Mouse (Mus musculus) lung, postnatal 0 days (tissue): ENCODE data around the gene Mib2. TPM values are rescaled to one million over a fixed set of nuclear protein-coding genes. Genes with fewer than 3 reads are reported as not detected.
A peak's percentile ranks its signal among the peaks of the same experiment; 100 is the strongest.

Experiments
- ATAC-seq: fragments of 200-750 bp; cut with Nextera tagmentation; 2 replicates; pipeline ENCODE4 v1.8.0; 2017; ENCODE audit warnings: moderate library complexity
- DNase-seq: peaks from one replicate; pipeline ENCODE4 v3.0.0-alpha.2; 2016; ENCODE audit warnings: low spot score
- H3K27ac ChIP-seq: fragments of 300-500 bp; sonication (generic); 2 replicates; pipeline ENCODE4 v1.5.1; 2014; ENCODE audit warnings: antibody characterized with exemption, mild to moderate bottlenecking, low read length, mixed read lengths
- H3K27me3 ChIP-seq: fragments of 300-500 bp; sonication (generic); replicated peaks from 2 replicates; pipeline ENCODE4 v1.6.1; 2014; ENCODE audit warnings: low read length, mixed read lengths; ENCODE audit not compliant: insufficient read depth
- H3K36me3 ChIP-seq: fragments of 300-500 bp; sonication (generic); 2 replicates; pipeline ENCODE4 v1.6.1; 2014; ENCODE audit warnings: low read length, mixed read lengths; ENCODE audit not compliant: insufficient read depth
- H3K4me1 ChIP-seq: fragments of 300-500 bp; sonication (generic); 2 replicates; pipeline ENCODE4 v1.6.1; 2014; ENCODE audit warnings: antibody characterized with exemption, low read depth, low read length, mixed read lengths; ENCODE audit not compliant: insufficient read depth
- H3K4me2 ChIP-seq: fragments of 300-500 bp; sonication (generic); replicated peaks from 2 replicates; pipeline ENCODE4 v1.6.1; 2014; ENCODE audit warnings: low read depth, mild to moderate bottlenecking, low read length, moderate library complexity, mixed read lengths
- H3K4me3 ChIP-seq: fragments of 300-500 bp; sonication (generic); 2 replicates; pipeline ENCODE4 v1.5.1; 2014; ENCODE audit warnings: low read depth, low read length
- H3K9ac ChIP-seq: fragments of 300-500 bp; sonication (generic); replicated peaks from 2 replicates; pipeline ENCODE4 v1.6.1; 2014; ENCODE audit warnings: low read depth, mild to moderate bottlenecking
- H3K9me3 ChIP-seq: fragments of 300-500 bp; sonication (generic); 2 replicates; pipeline ENCODE4 v1.6.1; 2016; ENCODE audit warnings: low read length, mixed read lengths
- CTCF ChIP-seq: IDR thresholded peaks from 2 replicates; pipeline ENCODE4 v1.5.1; 2016; ENCODE audit warnings: antibody characterized with exemption, mild to moderate bottlenecking
- EP300 ChIP-seq: IDR thresholded peaks from 2 replicates; pipeline ENCODE4 v1.6.1; 2016; ENCODE audit warnings: antibody characterized with exemption, mild to moderate bottlenecking, control low read depth
- WGBS: fragments of 180-500 bp; shearing (Covaris S2); extraction: QIAGEN DNeasy Blood & Tissue Kit; methylation state at CpG from one replicate; pipeline ENCODE4 v1.1.7; 2014; 5-methylcytosine and 5-hydroxymethylcytosine counted together
- polyA plus RNA-seq: library from polyadenylated mRNA; unstranded; fragments of >200 nt; fragmentation: Nextera tagmentation; extraction: Ambion mirVana; gene quantifications from 2 replicates; pipeline ENCODE4 v1.2.1, GENCODE M21; 2015

Gene Mib2
- polyA plus RNA-seq, 1 experiment from 2014 or later: 16.3 TPM

GRCm38 (mm10) chr4:155656214-155656751 is 12.7 kb downstream of the Mib2 start:
- no peak overlapping the region for H3K4me3 ChIP-seq
- no peak overlapping the region for H3K9ac ChIP-seq
- ATAC-seq (no peak), DNase-seq (no peak)
- peaks cover 23% of the 10 kb centered on the region for H3K4me1 ChIP-seq
- H3K9me3 ChIP-seq: no peaks in the 10 kb centered on the region
- TF ChIP-seq CTCF: no peak
- no peak for TF ChIP-seq EP300
- no peaks in the 10 kb centered on the region for H3K36me3 ChIP-seq
- WGBS: 92% methylated on average over 13 of the region's 13 CpGs
- H3K27me3 ChIP-seq: 0 out of 2 replicates have a peak, but pooled peaks cover 4% of the 10 kb centered on the region
- no peak overlapping the region for H3K4me2 ChIP-seq
- no peak overlapping the region for H3K27ac ChIP-seq

GRCm38 (mm10) chr4:155654456-155655298 is 14.3 kb downstream of the Mib2 start:
- peak overlapping the region; percentile 39 for H3K4me3 ChIP-seq
- peak overlapping the region; percentile 63 for H3K4me2 ChIP-seq
- H3K4me1 ChIP-seq: peaks cover 23% of the 10 kb centered on the region
- WGBS: 3% methylated on average over 50 of the region's 52 CpGs
- peak; percentile 59 for ATAC-seq
- H3K27ac ChIP-seq: peak overlapping the region; percentile 51; the same call in 1 of the 2 replicates
- H3K9me3 ChIP-seq: no peaks in the 10 kb centered on the region
- no peak for TF ChIP-seq EP300
- TF ChIP-seq CTCF: no peak; the same call in 1 of the 2 replicates
- no peak overlapping the region; the same call in 1 of the 2 replicates for H3K9ac ChIP-seq
- DNase-seq: peak; percentile 75
- H3K27me3 ChIP-seq: 0 out of 2 replicates have a peak, but pooled peaks cover 4% of the 10 kb centered on the region
- peaks cover 2% of the 10 kb centered on the region; the same call in 1 of the 2 replicates for H3K36me3 ChIP-seq

DNA sequence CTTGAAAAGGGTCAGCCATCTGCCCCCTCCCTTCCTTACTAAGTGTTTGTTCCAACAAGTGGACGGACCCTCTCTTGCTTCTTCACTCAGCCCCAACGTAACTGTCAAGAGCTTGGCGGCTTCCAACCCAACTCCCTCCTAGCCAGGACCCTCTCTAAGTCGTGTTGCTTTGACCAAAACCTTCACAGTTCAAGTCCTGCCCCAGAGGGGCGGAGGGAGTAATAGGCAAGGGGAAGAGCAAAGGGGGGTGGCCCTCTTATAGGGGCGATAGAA is 14.9 kb downstream of the Mib2 start:
- Histone ChIP-seq H3K4me1 (peaks cover 23% of the 10 kb centered on the region), H3K27me3 (0 out of 2 replicates have a peak, but pooled peaks cover 4% of the 10 kb centered on the region), H3K36me3 (peaks cover 8% of the 10 kb centered on the region; the same call in 1 of the 2 replicates), H3K9me3 (no peaks in the 10 kb centered on the region), H3K9ac (no peak overlapping the region), H3K4me3 (peak overlapping the region; percentile 39), H3K4me2 (peak overlapping the region; percentile 63), H3K27ac (no peak overlapping the region)
- 0% methylated on average over 6 of the region's 6 CpGs for WGBS
- DNase-seq: peak; percentile 9
- TF ChIP-seq CTCF (no peak), EP300 (no peak)
- no peak for ATAC-seq

GRCm38 (mm10) chr4:155653451-155654182 is 15.4 kb downstream of the Mib2 start:
- H3K27ac ChIP-seq: no peak overlapping the region
- no peaks in the 10 kb centered on the region for H3K9me3 ChIP-seq
- peak overlapping the region; percentile 33 for H3K4me3 ChIP-seq
- peaks cover 13% of the 10 kb centered on the region; the same call in 1 of the 2 replicates for H3K36me3 ChIP-seq
- ATAC-seq (no peak), DNase-seq (peak; percentile 46)
- 1% methylated on average over 31 of the region's 31 CpGs for WGBS
- peak overlapping the region; percentile 63 for H3K4me2 ChIP-seq
- H3K27me3 ChIP-seq: 0 out of 2 replicates have a peak, but pooled peaks cover 4% of the 10 kb centered on the region
- H3K9ac ChIP-seq: peak overlapping the region; percentile 9; the same call in 1 of the 2 replicates
- H3K4me1 ChIP-seq: peaks cover 23% of the 10 kb centered on the region
- TF ChIP-seq CTCF (peak; percentile 56), EP300 (no peak)

DNA sequence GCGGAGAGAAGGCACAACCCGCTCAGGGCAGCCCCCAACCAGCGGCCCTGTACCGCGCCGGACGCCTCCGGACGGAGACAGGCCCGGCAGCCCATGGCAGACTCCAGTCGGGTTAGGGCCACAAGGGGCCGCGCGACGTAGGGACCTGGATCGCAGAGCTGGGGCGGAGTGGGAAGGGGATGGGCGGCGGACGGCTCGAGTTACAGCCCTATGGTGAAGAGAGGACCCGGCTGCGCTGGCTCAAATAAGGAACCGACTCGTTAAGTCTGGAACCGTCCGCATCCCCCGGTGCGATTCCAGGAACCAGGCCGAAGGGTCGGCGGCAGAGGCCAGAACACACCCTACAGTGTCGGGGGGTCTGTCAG is 15.9 kb downstream of the Mib2 start, which contains the start of gene Mmp23:
Mmp23 (minus strand) TSS at position 299 of the 365 bp plus-strand sequence.
- Histone ChIP-seq H3K27me3 (0 out of 2 replicates have a peak, but pooled peaks cover 4% of the 10 kb centered on the region), H3K4me2 (peak within 1 kb of the TSS; percentile 63), H3K4me1 (peaks cover 23% of the 10 kb centered on the region), H3K4me3 (peak within 1 kb of the TSS; percentile 39), H3K9ac (peak within 1 kb of the TSS; percentile 9), H3K36me3 (peaks cover 17% of the 10 kb centered on the region; the same call in 1 of the 2 replicates), H3K27ac (0 out of 2 replicates have a peak within 1 kb of the TSS, but pooled peaks have one; percentile 29), H3K9me3 (no peaks in the 10 kb centered on the region)
- peak; percentile 19 for ATAC-seq
- TF ChIP-seq CTCF (peak; percentile 50), EP300 (no peak)
- peak; percentile 70 for DNase-seq
- 1% methylated on average over 33 of the region's 33 CpGs for WGBS
